Mouse (Mus musculus): ENCODE results near the gene Cidec. TPM values are rescaled to one million over a fixed set of nuclear protein-coding genes. Genes with fewer than 3 reads are reported as not detected.

The Cidec gene
- polyA plus RNA-seq, 1 experiment from 2014 or later = 0.10 TPM

GRCm38 (mm10) chr6:113469021-113469420, 33.5 kb upstream of the Cidec start:
- Histone ChIP-seq H3K4me1 (peaks cover 31% of the 10 kb centered on the region), H3K4me3 (peak overlapping the region; percentile 57), H3K9me3 (no peaks in the 10 kb centered on the region), H3K27ac (0 out of 2 replicates have a peak overlapping the region, but pooled peaks have one; percentile 65), H3K36me3 (no peaks in the 10 kb centered on the region), H3K27me3 (ENCODE audit: insufficient read depth, poor library complexity, severe bottlenecking) (peaks cover 82% of the 10 kb centered on the region)
- peak; percentile 88 for DNase-seq (ENCODE audit: low spot score)
- 6% methylated on average over 9 of the region's 9 CpGs for WGBS

GRCm38 (mm10) chr6:113468512-113468911, 33.0 kb upstream of the Cidec start:
- 61% methylated on average over 3 of the region's 3 CpGs for WGBS
- no peak for DNase-seq (ENCODE audit: low spot score)
- Histone ChIP-seq H3K9me3 (no peaks in the 10 kb centered on the region), H3K4me1 (peaks cover 31% of the 10 kb centered on the region), H3K27ac (no peak overlapping the region), H3K4me3 (no peak overlapping the region), H3K27me3 (ENCODE audit: insufficient read depth, poor library complexity, severe bottlenecking) (peaks cover 79% of the 10 kb centered on the region), H3K36me3 (no peaks in the 10 kb centered on the region)

- 53% methylated on average over 5 of the region's 5 CpGs for WGBS
- no peak for DNase-seq (ENCODE audit: low spot score)
- no peak overlapping the region for H3K27ac ChIP-seq
- H3K27me3 ChIP-seq (ENCODE audit: insufficient read depth, poor library complexity, severe bottlenecking) = peaks cover 55% of the 10 kb centered on the region
- H3K36me3 ChIP-seq = no peaks in the 10 kb centered on the region
- peaks cover 15% of the 10 kb centered on the region for H3K4me1 ChIP-seq
- H3K9me3 ChIP-seq = no peaks in the 10 kb centered on the region
- no peak overlapping the region for H3K4me3 ChIP-seq
Observed at GRCm38 (mm10) chr6:113465602-113466001, 30.0 kb upstream of the Cidec start.

DNA sequence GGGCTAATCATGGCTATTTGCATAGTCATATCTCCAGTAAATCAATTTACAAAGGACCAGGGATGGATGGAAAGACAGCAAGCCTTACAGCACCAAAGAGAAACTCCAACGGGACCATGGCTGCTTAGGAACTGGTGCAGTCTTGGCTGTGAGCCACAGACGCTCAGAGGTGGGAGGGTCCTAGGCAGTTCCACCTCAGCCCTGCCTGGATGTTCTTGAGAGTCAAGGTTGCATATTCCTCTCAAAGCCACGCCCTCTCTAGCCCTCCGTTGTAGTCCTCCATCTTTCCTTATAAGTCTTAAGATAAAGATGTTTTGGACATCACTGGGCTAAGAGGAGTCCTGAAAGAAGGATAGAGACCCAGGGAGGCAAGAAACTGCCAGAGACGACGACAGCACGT, 28.5 kb upstream of the Cidec start:
- H3K27me3 ChIP-seq (ENCODE audit: insufficient read depth, poor library complexity, severe bottlenecking) = peaks cover 41% of the 10 kb centered on the region; the same call in 1 of the 2 replicates
- DNase-seq (ENCODE audit: low spot score) = no peak
- 71% methylated on average over 7 of the region's 7 CpGs for whole genome bisulfite sequencing
- H3K4me3 ChIP-seq = no peak overlapping the region
- no peaks in the 10 kb centered on the region for H3K36me3 ChIP-seq
- H3K27ac ChIP-seq = no peak overlapping the region
- H3K9me3 ChIP-seq = no peaks in the 10 kb centered on the region
- peaks cover 2% of the 10 kb centered on the region for H3K4me1 ChIP-seq

DNA sequence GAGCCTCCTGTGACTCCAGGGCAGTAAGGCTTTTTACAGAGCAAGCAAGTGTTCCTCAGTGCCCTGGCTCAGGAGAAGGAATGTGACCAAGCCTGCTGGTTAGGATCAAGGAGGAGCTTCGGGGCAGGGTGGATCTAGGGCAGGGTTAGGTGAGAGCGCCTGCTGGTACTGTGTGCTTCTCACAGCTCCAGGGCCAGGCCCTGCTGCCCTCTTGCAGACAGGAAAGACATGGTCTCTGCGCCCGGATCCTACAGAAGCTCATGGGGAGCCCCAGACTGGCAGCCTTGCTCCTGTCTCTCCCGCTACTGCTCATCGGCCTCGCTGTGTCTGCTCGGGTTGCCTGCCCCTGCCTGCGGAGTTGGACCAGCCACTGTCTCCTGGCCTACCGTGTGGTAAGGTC, 23.1 kb upstream of the Cidec start:
- WGBS = 47% methylated on average over 10 of the region's 10 CpGs
- Histone ChIP-seq H3K27ac (no peak overlapping the region), H3K36me3 (no peaks in the 10 kb centered on the region), H3K4me3 (no peak overlapping the region), H3K9me3 (no peaks in the 10 kb centered on the region), H3K27me3 (ENCODE audit: insufficient read depth, poor library complexity, severe bottlenecking) (peaks cover 9% of the 10 kb centered on the region; the same call in 1 of the 2 replicates), H3K4me1 (peaks cover 11% of the 10 kb centered on the region; the same call in 1 of the 2 replicates)
- DNase-seq (ENCODE audit: low spot score) = no peak

GRCm38 (mm10) chr6:113457952-113458534, 22.5 kb upstream of the Cidec start, which contains the start of gene Il17re:
Gene Il17re, plus strand, starts transcription at chr6:113458484.
- no peak for DNase-seq (ENCODE audit: low spot score)
- Histone ChIP-seq H3K27me3 (ENCODE audit: insufficient read depth, poor library complexity, severe bottlenecking) (peaks cover 9% of the 10 kb centered on the region; the same call in 1 of the 2 replicates), H3K4me3 (no peak within 1 kb of the TSS), H3K4me1 (peaks cover 11% of the 10 kb centered on the region; the same call in 1 of the 2 replicates), H3K9me3 (no peaks in the 10 kb centered on the region), H3K27ac (no peak within 1 kb of the TSS), H3K36me3 (no peaks in the 10 kb centered on the region)
- WGBS = 66% methylated on average over 10 of the region's 10 CpGs

DNA sequence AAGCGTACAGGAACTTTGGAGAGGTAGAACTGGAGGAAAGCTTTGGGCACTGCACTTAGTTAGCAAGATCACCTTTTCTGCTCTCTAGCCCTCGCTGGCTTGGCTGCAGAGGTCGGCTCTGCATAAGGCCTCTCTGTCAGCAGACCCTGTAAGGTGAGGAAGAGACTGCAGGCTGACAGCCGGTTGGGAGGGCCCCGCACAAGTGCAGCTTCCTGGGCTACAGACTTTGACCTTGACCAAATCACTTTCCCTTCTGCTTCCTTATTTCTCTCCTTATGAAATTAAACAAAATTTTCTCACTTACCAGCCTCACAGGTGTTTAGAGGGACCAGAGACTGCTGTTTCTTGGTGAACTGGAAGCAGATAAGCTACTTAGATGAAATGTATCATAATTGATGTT, 19.4 kb upstream of the Cidec start:
- no peak for DNase-seq (ENCODE audit: low spot score)
- H3K27me3 ChIP-seq (ENCODE audit: insufficient read depth, poor library complexity, severe bottlenecking) = peaks cover 9% of the 10 kb centered on the region; the same call in 1 of the 2 replicates
- peaks cover 11% of the 10 kb centered on the region; the same call in 1 of the 2 replicates for H3K4me1 ChIP-seq
- H3K9me3 ChIP-seq = no peaks in the 10 kb centered on the region
- WGBS = 48% methylated on average over 5 of the region's 5 CpGs
- no peaks in the 10 kb centered on the region for H3K36me3 ChIP-seq
- H3K4me3 ChIP-seq = no peak overlapping the region
- H3K27ac ChIP-seq = no peak overlapping the region

GRCm38 (mm10) chr6:113451839-113452238, 16.3 kb upstream of the Cidec start:
- H3K9me3 ChIP-seq = no peaks in the 10 kb centered on the region
- no peak overlapping the region for H3K4me3 ChIP-seq
- 81% methylated on average over 2 of the region's 2 CpGs for WGBS
- H3K36me3 ChIP-seq = peaks cover 24% of the 10 kb centered on the region
- no peaks in the 10 kb centered on the region for H3K27me3 ChIP-seq (ENCODE audit: insufficient read depth, poor library complexity, severe bottlenecking)
- no peak overlapping the region for H3K27ac ChIP-seq
- no peak for DNase-seq (ENCODE audit: low spot score)
- 0 out of 2 replicates have a peak, but pooled peaks cover 4% of the 10 kb centered on the region for H3K4me1 ChIP-seq

GRCm38 (mm10) chr6:113447639-113448038, 12.1 kb upstream of the Cidec start:
- peaks cover 10% of the 10 kb centered on the region for H3K4me1 ChIP-seq
- no peaks in the 10 kb centered on the region for H3K9me3 ChIP-seq
- 92% methylated on average over 4 of the region's 4 CpGs for WGBS

GRCm38 (mm10) chr6:113444207-113444965, 8.8 kb upstream of the Cidec start:
- Histone ChIP-seq H3K27ac (no peak overlapping the region), H3K36me3 (peaks cover 38% of the 10 kb centered on the region), H3K9me3 (no peaks in the 10 kb centered on the region), H3K4me1 (peaks cover 13% of the 10 kb centered on the region), H3K27me3 (ENCODE audit: insufficient read depth, poor library complexity, severe bottlenecking) (no peaks in the 10 kb centered on the region), H3K4me3 (no peak overlapping the region)
- 88% methylated on average over 8 of the region's 8 CpGs for WGBS
- no peak for DNase-seq (ENCODE audit: low spot score)

More at GRCm38 (mm10) chr6:113447639-113448038, 12.1 kb upstream of the Cidec start:
- no peak for DNase-seq (ENCODE audit: low spot score)
- H3K27ac ChIP-seq = no peak overlapping the region
- peaks cover 38% of the 10 kb centered on the region for H3K36me3 ChIP-seq
- H3K27me3 ChIP-seq (ENCODE audit: insufficient read depth, poor library complexity, severe bottlenecking) = no peaks in the 10 kb centered on the region
- H3K4me3 ChIP-seq = no peak overlapping the region

GRCm38 (mm10) chr6:113443091-113443490, 7.5 kb upstream of the Cidec start:
- Histone ChIP-seq H3K4me1 (peaks cover 13% of the 10 kb centered on the region), H3K4me3 (peak overlapping the region; percentile 95), H3K27me3 (ENCODE audit: insufficient read depth, poor library complexity, severe bottlenecking) (no peaks in the 10 kb centered on the region), H3K9me3 (no peaks in the 10 kb centered on the region), H3K36me3 (peaks cover 26% of the 10 kb centered on the region), H3K27ac (peak overlapping the region; percentile 95)
- WGBS = 46% methylated on average over 12 of the region's 12 CpGs
- DNase-seq (ENCODE audit: low spot score) = no peak

GRCm38 (mm10) chr6:113442442-113443090, 7.0 kb upstream of the Cidec start, which contains the start of gene Jagn1:
Gene Jagn1, plus strand, starts transcription at chr6:113442569.
- H3K27ac ChIP-seq = peak within 1 kb of the TSS; percentile 95
- WGBS = under 1% methylated on average over 45 of the region's 45 CpGs
- DNase-seq (ENCODE audit: low spot score) = peak; percentile 95

GRCm38 (mm10) chr6:113442087-113442441, 6.5 kb upstream of the Cidec start:
- 42% methylated on average over 9 of the region's 9 CpGs for WGBS
- peaks cover 13% of the 10 kb centered on the region for H3K4me1 ChIP-seq
- peak overlapping the region; percentile 95 for H3K27ac ChIP-seq
- H3K27me3 ChIP-seq (ENCODE audit: insufficient read depth, poor library complexity, severe bottlenecking) = no peaks in the 10 kb centered on the region
- H3K36me3 ChIP-seq = peaks cover 15% of the 10 kb centered on the region
- H3K9me3 ChIP-seq = no peaks in the 10 kb centered on the region
- H3K4me3 ChIP-seq = peak overlapping the region; percentile 95
- DNase-seq (ENCODE audit: low spot score) = no peak

More at GRCm38 (mm10) chr6:113442442-113443090, 7.0 kb upstream of the Cidec start, which contains the start of gene Jagn1:
- no peaks in the 10 kb centered on the region for H3K27me3 ChIP-seq (ENCODE audit: insufficient read depth, poor library complexity, severe bottlenecking)
- peak within 1 kb of the TSS; percentile 95 for H3K4me3 ChIP-seq
- no peaks in the 10 kb centered on the region for H3K9me3 ChIP-seq
- peaks cover 20% of the 10 kb centered on the region for H3K36me3 ChIP-seq
- H3K4me1 ChIP-seq = peaks cover 13% of the 10 kb centered on the region

Measured in heart, embryonic 10.5 days (tissue).